Mouse (Mus musculus): ENCODE data around the gene Nrxn1.

GRCm38 (mm10) chr17:90807199-90807598 lies 285.7 kb downstream of the Nrxn1 start:
- TF ChIP-seq MAFK (IDR thresholded peaks at IDR 0.05; ENCODE audit: insufficient read depth, low read depth, low read length) (no peak), CHD2 (IDR thresholded peaks at IDR 0.05; ENCODE audit: low read depth, low read length) (no peak), ZC3H11A (IDR thresholded peaks at IDR 0.05; ENCODE audit: borderline replicate concordance, low read depth, low read length) (no peak), ZNF384 (IDR thresholded peaks at IDR 0.05; ENCODE audit: low read depth, low read length) (no peak)

All from ES-E14 (cell line).